In the genomic region with DNA sequence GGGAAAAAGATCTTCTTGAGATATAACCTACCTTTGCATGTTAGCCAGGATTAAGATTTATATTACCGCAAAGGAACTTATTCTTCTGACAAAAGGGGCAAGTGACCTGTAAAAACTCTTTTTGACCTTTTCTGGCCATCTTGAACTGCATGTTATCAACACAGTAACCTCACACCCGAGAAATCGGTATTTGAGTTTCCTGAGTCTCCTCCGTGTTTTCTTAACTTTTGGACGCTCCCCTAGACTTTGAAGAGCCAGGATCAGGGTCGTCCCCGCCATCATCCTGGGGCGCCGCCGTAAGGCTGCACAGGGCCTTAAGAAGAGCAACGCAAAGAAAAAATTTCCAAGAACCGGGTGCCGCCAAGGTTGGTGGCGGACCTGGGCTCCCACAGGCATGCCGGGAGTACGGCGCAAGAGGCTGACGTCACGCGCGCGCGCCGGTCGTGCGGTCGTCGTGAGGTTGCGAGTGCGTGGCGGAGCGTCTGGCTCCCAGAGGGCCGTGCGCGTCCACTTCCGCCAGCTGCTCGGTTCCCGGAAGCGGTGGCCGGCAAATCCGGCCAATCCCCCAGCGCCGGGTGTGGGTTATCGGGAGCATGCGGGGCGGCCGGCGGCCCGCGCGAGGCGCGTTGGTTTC, we compare ENCODE assay signal across 8 mouse cellular contexts. TPM values are rescaled to one million over a fixed set of nuclear protein-coding genes. Genes with fewer than 3 reads are reported as not detected.
A peak's percentile ranks its signal among the peaks of the same experiment; 100 is the strongest.
DNase-seq lines count a peak whose midpoint lies in the region; ATAC-seq lines count a peak whose summit lies in the region.

TSS of gene Clptm1l (plus strand) at position 485 of the 634 bp plus-strand sequence.

- H3K27me3 ChIP-seq in intestine, embryonic 14.5 days (replicated peaks; ENCODE audit: control insufficient read depth, insufficient read depth, low read length) = no peaks in the 10 kb centered on the region

- H3K4me3 ChIP-seq in intestine, embryonic 14.5 days (ENCODE audit: low read depth, low read length) = peak within 1 kb of the TSS; percentile 86

- intact Hi-C loops in left cerebral cortex, postnatal 14 days (cut with DNase I) = loop anchor here (10.0 kb wide), 1 partner anchor 179 kb away; no protein-coding TSS in a partner anchor

- peak; percentile 98 to 99 for DNase-seq in adrenal gland, adult 18-20 months (ENCODE audit: low spot score in 2 of 2)
- DNase-seq in embryo, embryonic 11 days = peak; percentile 98
- peak; percentile 95 for DNase-seq in gastrocnemius, postnatal 25 days
- DNase-seq in intestine, embryonic 14.5 days (ENCODE audit: low spot score) = peak; percentile 97
- peak; percentile 96 to 99 for DNase-seq in left cerebral cortex, postnatal 14 days (ENCODE audit: low spot score in 2 of 2)
- peak; percentile 96 for DNase-seq in mesoderm, embryonic 11.5 days (ENCODE audit: low read depth, low spot score)
- DNase-seq in right cerebral cortex, postnatal 36 days (ENCODE audit: low spot score in 2 of 2) = peak; percentile 98
- DNase-seq in yolk sac, embryonic 10.5 days (ENCODE audit: low spot score) = peak; percentile 95

- H3K36me3 ChIP-seq in intestine, embryonic 14.5 days (ENCODE audit: control insufficient read depth, insufficient read depth, low read length) = peaks cover 27% of the 10 kb centered on the region

- H3K27ac ChIP-seq in intestine, embryonic 14.5 days (ENCODE audit: low read depth) = peak within 1 kb of the TSS; percentile 43

- H3K4me2 ChIP-seq in intestine, embryonic 14.5 days (ENCODE audit: low read length) = peak within 1 kb of the TSS; percentile 97

- peak; percentile 99 for ATAC-seq in intestine, embryonic 14.5 days (replicated peaks; ENCODE audit: low FRiP score, low TSS enrichment, low read depth)

- peak within 1 kb of the TSS; percentile 67 for H3K9ac ChIP-seq in intestine, embryonic 14.5 days (ENCODE audit: low read length)

- peaks cover 14% of the 10 kb centered on the region for H3K4me1 ChIP-seq in intestine, embryonic 14.5 days (replicated peaks; ENCODE audit: control insufficient read depth, insufficient read depth, low read length)

- under 1% methylated on average over 46 of the region's 53 CpGs for WGBS in intestine, embryonic 14.5 days

- H3K9me3 ChIP-seq in intestine, embryonic 14.5 days (ENCODE audit: control insufficient read depth, low read length) = no peaks in the 10 kb centered on the region

RNA-seq across cellular contexts. Expression of gene Clptm1l, which starts in this region (rescaled TPM):
- total RNA-seq in adrenal gland, adult 18-20 months (2021) = 100 to 1,000 TPM; 131 to 160 TPM
- total RNA-seq in gastrocnemius, postnatal 25 days (2021) = 10 to 100 TPM; 30.6 to 37.1 TPM
- polyA plus RNA-seq in intestine, embryonic 14.5 days (2014; fragmentation: Nextera tagmentation; extraction: Ambion mirVana) = 130 and 141 TPM in 2 replicates
- total RNA-seq in left cerebral cortex, postnatal 14 days (2021) = 100 to 1,000 TPM; 121 to 131 TPM

Comparison
In these comparisons a context has a peak if more than half of its experiments do, and no peak if none do; other contexts are left out.
1. Peak in every context shown above with its lines: DNase-seq, ATAC-seq, H3K4me3 ChIP-seq and H3K27ac ChIP-seq.